Mouse (Mus musculus): Measurements from ENCODE around the gene Tbc1d19.

Tbc1d19 gene

DNA sequence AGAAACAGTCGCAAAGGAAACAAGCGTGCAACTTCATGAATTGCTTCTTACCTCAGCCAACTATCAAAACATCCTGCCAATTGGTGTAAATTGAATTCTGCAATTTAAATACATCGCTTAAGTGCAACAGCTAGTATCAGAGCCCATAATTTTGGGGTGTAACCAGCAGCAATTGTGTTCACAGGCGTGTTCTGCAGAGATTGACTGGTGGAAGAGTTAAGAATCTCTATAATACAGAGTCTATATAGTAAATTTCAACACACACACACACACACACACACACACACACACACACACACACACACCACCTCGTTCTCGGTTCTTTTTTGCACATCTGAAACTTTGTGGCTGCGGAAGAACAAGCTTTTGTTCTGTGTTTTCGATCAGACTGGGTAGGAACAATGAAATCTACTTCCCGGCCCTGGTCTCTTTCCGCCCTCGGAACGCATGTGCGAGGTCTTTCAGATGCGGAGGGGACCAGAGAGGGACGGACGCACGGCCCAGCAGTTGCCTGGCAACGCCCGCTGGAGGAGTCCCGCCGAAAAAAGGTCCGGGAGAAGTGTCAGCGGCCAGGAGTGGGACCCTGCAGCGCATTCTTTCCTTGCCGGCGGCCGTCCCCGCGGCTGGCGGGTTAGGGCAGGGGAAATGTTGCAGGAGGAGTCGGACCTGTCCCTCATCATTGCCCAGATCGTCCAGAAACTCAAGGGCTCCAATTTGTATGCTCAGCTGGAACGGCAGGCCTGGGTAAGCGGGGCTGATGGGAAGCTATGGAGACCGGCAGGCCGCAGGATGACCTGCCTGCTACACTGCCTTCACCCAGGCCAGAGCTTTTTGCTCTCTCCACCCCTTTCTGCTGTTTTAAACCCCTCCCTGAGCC lies at the start of gene Tbc1d19:
Gene Tbc1d19, plus strand, starts transcription at position 492 of the 877 bp plus-strand sequence.
- in situ Hi-C loops (cut with MboI; ENCODE audit: low pct_unique_long_range_greater_than_20kb in 1 of 2, low sequenced_read_pairs in 2 of 2, unreplicated experiment in 1 of 2) = no loop called here

DNA sequence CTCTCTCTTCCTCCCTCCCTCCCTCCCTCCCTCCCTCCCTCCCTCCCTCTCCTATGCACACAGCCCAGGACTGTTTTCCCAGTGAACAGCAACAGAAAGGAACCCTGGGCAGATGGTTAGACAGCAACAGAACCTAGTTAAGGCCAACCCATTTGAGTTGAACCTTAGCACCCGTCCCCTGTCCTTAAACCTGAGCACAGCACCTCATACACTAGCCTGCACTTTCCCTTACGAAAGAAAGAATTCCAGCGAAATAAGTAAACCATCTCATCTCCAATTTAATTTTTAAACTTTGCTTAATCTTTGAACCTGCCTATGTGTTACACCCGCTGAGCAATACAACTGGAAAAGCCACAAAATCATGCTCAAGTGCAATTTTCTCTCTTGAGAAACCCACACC lies 49.5 kb upstream of the Tbc1d19 start:
- in situ Hi-C loops (cut with MboI; ENCODE audit: low pct_unique_long_range_greater_than_20kb in 1 of 2, low sequenced_read_pairs in 2 of 2, unreplicated experiment in 1 of 2) = no loop called here

DNA sequence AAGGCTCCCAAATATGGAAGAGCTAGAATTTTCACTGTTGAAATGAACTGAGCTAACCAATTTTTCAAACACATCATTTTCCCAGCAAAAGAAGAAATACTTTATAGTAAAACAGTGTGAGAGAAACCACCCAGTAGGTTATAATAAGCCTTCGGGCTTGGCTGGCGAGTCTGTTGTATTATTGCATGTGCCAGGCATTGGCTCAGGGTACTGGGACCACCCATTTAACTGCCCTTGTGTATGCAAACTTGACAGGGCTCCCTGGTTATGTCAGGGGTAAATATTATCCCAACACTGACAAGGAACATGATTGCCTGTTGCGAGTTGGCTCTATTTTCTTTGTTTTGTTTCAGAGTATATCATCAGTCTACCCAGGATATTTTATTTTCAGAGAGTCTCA lies 48.5 kb upstream of the Tbc1d19 start:
- in situ Hi-C loops (cut with MboI; ENCODE audit: low pct_unique_long_range_greater_than_20kb in 1 of 2, low sequenced_read_pairs in 2 of 2, unreplicated experiment in 1 of 2) = no loop called here

DNA sequence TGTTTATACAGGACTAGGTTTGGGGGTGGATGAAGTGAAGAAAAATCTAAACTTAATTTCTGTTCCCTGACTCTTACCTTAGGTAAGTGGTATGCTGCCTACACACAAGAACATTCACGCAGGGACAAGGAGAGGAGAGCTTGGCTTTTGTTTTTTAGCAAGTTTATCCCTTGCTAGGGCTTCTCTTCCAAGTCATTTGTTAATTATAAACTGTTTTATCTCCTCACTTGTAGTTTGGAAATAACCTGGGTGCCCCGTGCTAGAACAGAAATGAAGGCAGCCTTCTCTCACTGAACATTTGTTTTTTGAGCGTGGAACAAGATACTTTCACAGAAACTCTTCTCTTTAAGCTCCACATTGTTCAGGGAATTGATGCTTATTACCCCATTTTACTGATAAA lies 48.1 kb upstream of the Tbc1d19 start:
- in situ Hi-C loops (cut with MboI; ENCODE audit: low pct_unique_long_range_greater_than_20kb in 1 of 2, low sequenced_read_pairs in 2 of 2, unreplicated experiment in 1 of 2) = no loop called here

DNA sequence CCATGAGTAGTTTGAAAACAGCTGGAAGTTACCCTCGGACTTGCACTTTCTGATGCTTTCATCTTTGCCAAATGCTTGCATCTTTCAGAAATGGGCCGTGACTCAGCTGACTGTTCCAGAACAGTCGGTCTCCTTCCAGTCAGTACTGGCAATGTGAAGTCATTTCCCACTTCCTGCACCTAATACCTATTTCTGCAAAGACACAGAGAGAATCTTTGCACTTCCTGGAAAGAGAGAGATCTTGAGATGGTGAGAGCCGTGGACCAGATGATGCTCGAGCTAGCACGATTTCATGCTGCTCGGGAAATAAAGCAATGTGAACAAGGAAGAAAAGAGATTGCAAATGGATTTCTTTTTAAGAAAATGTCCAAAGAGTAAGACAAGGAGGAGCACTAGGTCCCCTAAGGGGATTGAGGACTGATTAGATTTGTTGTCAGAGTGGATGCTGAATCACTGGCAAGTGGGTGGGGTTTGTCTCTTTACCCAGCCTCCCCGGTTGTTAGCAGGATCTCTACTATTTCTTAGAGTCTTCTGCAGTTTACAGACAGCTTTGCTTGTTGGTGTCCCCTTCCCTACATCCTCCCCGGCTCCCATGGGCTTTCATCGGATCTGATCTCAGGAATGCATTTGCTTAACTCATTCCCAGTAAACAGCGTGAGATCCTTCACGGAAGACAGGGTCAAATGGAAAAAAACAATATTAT lies 24.4 kb upstream of the Tbc1d19 start:
- in situ Hi-C loops (cut with MboI; ENCODE audit: low pct_unique_long_range_greater_than_20kb in 1 of 2, low sequenced_read_pairs in 2 of 2, unreplicated experiment in 1 of 2) = no loop called here

DNA sequence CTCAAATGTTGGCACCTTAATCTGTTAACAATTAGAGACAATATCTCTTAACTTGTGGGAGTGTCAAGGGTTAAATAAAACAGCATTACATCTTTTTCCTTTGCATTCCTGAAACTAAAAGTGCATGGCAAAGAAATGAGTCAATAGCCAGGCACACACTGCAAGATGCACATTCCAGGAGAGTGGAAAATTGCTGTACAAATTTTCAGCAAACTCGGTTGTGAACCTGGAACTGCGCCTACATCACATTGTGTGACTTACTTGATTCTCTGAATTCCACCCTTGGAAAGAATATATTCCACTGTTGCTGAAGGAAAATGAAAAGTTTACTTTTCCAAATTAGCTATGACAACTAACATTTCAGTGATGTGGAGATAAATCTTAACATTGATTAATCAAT lies 8.0 kb upstream of the Tbc1d19 start:
- in situ Hi-C loops (cut with MboI; ENCODE audit: low pct_unique_long_range_greater_than_20kb in 1 of 2, low sequenced_read_pairs in 2 of 2, unreplicated experiment in 1 of 2) = no loop called here

DNA sequence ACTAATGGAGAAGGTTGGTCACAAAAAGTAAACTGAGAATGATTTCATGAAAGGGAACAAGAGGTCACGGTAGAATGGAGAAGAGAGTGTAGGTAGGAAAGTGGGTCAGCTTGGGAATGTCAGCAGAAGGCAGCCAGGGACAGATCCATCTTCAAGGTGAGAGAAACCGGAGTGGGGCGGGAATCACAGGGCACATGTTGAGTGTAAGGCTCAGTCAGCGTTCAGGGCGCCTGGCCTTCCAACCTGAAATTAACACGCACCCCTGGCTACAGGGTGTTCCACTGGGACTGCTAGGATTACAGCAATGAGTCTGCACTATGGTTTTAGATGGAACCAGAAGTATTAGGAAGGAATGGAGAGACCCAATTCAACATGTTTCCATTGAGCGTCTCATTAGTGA lies 10.3 kb downstream of the Tbc1d19 start:
- in situ Hi-C loops (cut with MboI; ENCODE audit: low pct_unique_long_range_greater_than_20kb in 1 of 2, low sequenced_read_pairs in 2 of 2, unreplicated experiment in 1 of 2) = no loop called here

DNA sequence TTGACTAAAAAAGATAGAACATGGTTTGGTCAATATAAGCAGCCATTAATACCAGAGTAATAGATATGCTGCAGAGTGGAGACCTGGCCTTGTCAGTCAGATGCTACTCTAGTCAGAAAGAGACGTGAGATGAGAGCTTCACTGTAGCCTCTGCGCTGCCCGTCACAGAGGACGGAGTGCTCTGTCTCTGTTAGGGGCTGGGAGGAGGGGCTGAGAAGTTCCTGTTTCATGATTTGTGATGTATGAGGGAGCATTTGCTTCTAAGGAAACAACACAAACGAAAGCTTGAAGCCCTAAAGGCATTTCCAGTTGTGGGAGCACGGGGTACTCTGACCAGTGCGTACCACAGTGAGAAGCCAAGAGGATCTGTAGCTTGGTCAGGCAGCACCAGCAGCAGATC lies 16.5 kb downstream of the Tbc1d19 start:
- in situ Hi-C loops (cut with MboI; ENCODE audit: low pct_unique_long_range_greater_than_20kb in 1 of 2, low sequenced_read_pairs in 2 of 2, unreplicated experiment in 1 of 2) = no loop called here

DNA sequence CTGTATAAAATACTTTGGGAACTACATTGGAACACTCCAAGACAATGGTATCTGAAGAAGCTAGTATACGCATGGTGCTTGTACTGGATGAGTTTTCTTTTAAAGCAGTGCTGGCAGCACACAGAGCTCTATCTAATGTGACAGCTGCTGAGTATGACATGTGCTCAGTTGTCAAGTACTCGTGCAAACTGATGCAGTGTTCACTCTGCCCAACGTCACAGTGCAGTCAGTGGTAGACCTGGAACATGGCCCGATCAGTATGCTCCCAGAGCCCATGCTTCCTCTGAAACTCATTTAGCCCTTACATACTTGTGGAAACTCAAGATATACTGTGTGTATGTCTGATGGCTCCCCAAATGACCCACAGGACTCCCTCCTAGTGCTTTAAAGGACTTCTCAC lies 25.1 kb downstream of the Tbc1d19 start:
- in situ Hi-C loops (cut with MboI; ENCODE audit: low pct_unique_long_range_greater_than_20kb in 1 of 2, low sequenced_read_pairs in 2 of 2, unreplicated experiment in 1 of 2) = no loop called here

DNA sequence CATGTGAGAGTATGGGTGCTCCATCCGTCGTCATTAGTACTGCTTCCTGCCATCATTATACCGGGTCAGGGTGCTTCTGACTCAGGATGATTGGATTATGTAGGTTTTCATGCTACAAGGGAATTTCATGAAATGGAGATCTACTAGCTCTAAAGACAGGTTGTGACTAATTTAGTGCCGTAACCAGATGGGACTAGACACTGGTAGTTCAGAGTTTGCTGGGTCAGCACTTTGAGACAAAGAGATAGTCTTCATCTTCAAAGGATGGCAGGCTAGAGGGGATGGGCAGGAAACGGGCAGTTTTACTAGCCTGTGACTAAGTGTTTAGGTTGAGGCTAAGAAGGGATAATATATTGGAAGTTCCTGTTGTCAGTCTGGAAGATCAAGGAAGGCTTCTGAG lies 31.9 kb downstream of the Tbc1d19 start:
- in situ Hi-C loops (cut with MboI; ENCODE audit: low pct_unique_long_range_greater_than_20kb in 1 of 2, low sequenced_read_pairs in 2 of 2, unreplicated experiment in 1 of 2) = no loop called here

DNA sequence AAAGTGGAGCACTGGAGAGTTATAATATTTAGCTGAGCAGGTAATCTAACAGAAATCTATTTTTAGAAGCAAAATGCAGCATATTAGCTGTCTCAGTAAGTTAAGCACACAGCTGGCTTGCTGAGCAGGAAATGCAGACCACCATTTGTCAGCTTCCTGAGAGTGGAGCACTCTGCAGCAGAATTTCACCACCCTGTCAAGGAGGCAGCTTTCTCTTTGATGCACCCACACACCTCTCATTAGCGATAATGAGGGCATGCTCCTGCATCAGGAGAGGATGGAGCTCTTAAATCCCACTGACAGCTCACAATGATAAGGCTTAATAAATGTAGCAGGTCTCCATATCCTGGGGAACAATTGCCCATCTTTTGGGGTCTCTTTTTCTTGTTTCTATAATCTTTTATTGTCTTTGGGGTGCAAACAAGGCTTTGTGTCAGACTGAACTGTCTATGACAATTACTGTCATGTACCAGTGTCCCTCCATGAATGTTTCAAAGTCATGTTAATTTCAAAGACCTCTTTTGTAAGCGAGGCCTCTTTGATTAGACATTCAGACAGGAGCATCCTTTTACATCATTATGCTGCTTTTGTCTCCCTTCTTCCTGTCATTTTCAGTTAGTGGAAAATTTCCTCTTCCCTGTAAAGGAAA lies 39.0 kb downstream of the Tbc1d19 start:
- in situ Hi-C loops (cut with MboI; ENCODE audit: low pct_unique_long_range_greater_than_20kb in 1 of 2, low sequenced_read_pairs in 2 of 2, unreplicated experiment in 1 of 2) = no loop called here

DNA sequence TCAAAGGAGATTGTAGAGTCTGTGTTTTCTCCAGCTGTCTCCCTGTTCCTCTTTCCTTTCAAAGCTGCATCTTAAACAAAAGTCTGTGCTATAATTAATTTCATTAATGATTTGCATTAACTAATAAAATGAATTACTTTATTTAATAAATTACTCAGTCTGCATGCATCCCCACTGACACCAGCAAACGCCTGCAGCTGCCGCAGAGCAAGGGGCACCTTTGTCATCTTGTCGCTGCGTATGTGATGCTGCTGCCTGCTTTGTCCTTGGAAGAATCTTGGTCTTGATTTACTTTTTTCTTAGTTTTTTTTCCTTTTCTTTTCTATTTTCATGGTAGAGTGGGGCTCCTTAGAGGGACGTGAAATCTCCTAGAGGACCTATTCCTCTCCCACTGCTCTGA lies 43.2 kb downstream of the Tbc1d19 start:
- in situ Hi-C loops (cut with MboI; ENCODE audit: low pct_unique_long_range_greater_than_20kb in 1 of 2, low sequenced_read_pairs in 2 of 2, unreplicated experiment in 1 of 2) = loop anchor here in 1 of 2 experiments (25.0 kb wide), 1 partner anchor 515 kb away; no protein-coding TSS in a partner anchor

DNA sequence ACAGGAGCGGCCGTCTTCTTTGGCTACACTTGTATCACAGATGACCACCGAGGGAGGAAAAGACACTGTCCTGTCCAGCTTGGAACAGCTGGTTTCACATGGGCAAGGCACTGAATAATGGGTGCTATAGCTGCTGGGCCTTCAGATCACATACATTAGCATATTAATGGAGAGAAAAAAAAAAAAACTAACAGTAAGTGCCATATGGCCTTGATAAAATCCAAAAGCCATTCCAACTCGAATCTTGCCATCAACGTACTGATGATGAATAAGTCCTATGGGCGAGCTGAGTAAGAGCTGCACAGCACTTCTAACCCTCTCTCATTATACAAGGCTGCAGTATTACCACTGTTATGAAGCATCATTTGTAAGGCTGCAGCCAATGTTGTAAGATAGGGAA lies 45.2 kb downstream of the Tbc1d19 start:
- in situ Hi-C loops (cut with MboI; ENCODE audit: low pct_unique_long_range_greater_than_20kb in 1 of 2, low sequenced_read_pairs in 2 of 2, unreplicated experiment in 1 of 2) = loop anchor here in 1 of 2 experiments (25.0 kb wide), 1 partner anchor 517 kb away; no protein-coding TSS in a partner anchor

DNA sequence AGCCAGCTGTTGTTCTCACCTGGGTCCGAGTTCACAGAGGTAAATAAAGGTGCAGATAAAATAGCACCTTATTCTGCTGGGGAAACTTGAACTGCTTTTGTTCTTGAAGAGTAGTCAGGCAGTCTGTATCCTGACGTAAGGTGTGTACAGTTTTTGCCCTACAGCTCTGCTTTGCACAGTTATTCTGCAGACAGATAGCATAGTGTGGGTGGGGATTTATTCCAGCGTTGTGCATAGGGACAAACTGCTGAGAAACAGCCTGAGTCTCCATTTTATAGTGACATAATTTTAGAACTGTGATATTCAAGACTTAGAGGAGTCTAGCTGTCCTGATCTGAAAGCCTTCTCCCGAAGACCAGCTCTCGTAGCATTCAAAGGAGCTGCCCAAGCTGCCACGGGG lies 46.6 kb downstream of the Tbc1d19 start:
- in situ Hi-C loops (cut with MboI; ENCODE audit: low pct_unique_long_range_greater_than_20kb in 1 of 2, low sequenced_read_pairs in 2 of 2, unreplicated experiment in 1 of 2) = loop anchor here in 1 of 2 experiments (25.0 kb wide), 1 partner anchor 519 kb away; no protein-coding TSS in a partner anchor

DNA sequence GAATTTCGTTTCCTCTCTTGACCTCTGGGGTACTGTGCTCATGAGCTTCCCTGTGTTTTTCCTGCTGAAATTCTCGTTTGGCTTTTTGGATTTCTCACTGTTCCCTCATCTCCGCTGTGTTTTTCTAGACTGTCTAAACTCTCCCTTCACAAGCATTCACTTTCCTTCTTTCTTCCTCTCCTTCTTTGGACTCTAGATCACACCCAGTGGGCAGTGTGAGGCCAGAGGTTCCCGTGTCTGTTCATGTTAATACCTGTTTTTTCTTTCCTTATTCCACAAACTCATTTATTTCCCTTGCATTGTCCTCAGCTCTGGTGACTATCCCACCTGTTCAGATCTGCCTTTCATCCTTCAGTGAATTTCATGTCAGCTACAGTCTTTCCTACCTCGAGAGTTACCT lies 55.7 kb downstream of the Tbc1d19 start:
- in situ Hi-C loops (cut with MboI; ENCODE audit: low pct_unique_long_range_greater_than_20kb in 1 of 2, low sequenced_read_pairs in 2 of 2, unreplicated experiment in 1 of 2) = loop anchor here (5.0 to 25.0 kb wide), 2 partner anchors 252 to 528 kb away; no protein-coding TSS in a partner anchor

DNA sequence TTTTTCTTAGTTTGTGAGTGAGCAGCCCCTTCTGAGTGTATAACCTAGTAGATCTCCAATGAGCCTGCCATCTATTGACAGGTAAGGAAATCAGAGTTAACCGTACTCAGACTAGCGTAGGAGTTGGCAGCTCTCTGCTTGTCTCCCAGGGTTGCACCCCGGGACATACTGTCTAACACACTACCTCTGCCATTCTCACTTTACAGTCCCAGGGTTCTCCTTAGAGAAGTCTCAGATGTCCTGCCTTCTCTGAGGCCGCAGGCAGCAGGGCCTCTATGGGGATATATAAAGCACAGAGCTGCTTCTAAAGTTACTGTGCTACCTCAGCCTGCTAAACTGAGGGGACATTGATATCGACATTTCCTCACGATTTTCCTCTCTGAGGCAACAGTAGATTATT lies 56.6 kb downstream of the Tbc1d19 start:
- in situ Hi-C loops (cut with MboI; ENCODE audit: low pct_unique_long_range_greater_than_20kb in 1 of 2, low sequenced_read_pairs in 2 of 2, unreplicated experiment in 1 of 2) = loop anchor here (5.0 to 25.0 kb wide), 2 partner anchors 251 to 529 kb away; no protein-coding TSS in a partner anchor

DNA sequence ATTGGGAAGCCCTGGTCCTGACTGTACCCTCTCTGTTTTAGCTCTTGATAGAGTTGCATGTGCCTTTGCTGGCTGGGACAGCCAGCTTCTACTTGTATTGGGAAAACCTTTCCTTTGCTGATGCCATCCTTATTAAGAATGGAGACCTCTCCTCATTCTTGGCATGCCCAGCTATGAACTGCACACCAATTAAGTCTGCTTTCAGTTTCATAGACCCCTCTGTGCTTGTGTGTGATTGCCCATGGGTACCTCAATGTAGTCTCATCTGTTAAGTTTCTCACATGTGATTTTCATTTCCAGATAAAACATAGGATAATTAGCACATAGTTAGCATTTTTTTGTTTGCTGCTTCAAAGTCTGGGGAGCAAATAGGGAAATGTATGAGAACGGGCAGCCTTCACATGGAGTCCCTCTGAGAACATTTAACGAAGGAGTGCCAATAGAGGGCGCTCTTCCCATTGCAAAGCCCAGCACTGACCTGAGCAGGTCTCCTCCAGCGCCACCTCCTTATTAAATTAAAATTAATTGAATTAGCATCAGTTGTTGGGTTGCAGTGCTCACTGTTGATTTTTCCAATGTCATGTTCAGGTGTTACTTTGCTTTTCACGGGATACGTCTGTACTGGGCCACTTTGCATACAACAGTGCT lies 62.4 kb downstream of the Tbc1d19 start:
- in situ Hi-C loops (cut with MboI; ENCODE audit: low pct_unique_long_range_greater_than_20kb in 1 of 2, low sequenced_read_pairs in 2 of 2, unreplicated experiment in 1 of 2) = loop anchor here in 1 of 2 experiments (25.0 kb wide), 1 partner anchor 534 kb away; no protein-coding TSS in a partner anchor

DNA sequence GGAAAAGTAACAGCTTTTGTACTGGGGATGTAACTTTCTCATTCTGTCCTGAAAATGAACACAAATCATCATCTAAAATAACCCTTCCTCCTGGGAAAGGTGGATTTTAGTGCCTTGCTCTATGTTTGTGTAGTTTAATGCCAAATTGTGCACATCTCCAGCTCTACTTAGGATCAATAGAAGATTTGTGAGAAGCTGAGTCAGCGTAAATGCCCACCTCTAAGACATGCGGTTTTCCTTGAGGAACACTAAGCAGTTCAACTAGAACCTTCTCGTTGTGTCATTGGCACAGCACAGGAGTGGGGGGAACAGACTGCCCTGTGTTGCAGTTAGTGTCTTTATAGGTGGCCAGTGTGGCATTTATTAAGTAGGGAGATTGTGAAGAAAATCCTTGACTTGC lies 65.6 kb downstream of the Tbc1d19 start:
- in situ Hi-C loops (cut with MboI; ENCODE audit: low pct_unique_long_range_greater_than_20kb in 1 of 2, low sequenced_read_pairs in 2 of 2, unreplicated experiment in 1 of 2) = loop anchor here in 1 of 2 experiments (25.0 kb wide), 1 partner anchor 538 kb away; no protein-coding TSS in a partner anchor

Data from mouse embryonic stem cell (cell line).